Mouse (Mus musculus) heart, postnatal 0 days (tissue): ENCODE results near the gene Kcnk10. TPM values are rescaled to one million over a fixed set of nuclear protein-coding genes. Genes with fewer than 3 reads are reported as not detected.
"Not testable (repeated sequence)": the region's sequence is repeated elsewhere in the genome, so short reads cannot be mapped to it uniquely, and the experiment has no call there.

ENCODE experiments used
- ATAC-seq: fragments of 200-750 bp; cut with Nextera tagmentation; 2 replicates; pipeline ENCODE4 v1.8.0; 2017; ENCODE audit warnings: low read depth, moderate number of reproducible peaks, moderate library complexity; ENCODE audit not compliant: insufficient read depth
- DNase-seq: peaks from one replicate; pipeline ENCODE4 v3.0.0-alpha.2; 2016; ENCODE audit warnings: low spot score
- H3K27ac ChIP-seq: fragments of 300-500 bp; sonication (generic); 2 replicates; pipeline ENCODE4 v1.5.1; 2014; ENCODE audit warnings: low read depth, mild to moderate bottlenecking
- H3K27me3 ChIP-seq: fragments of 300-500 bp; sonication (generic); 2 replicates; pipeline ENCODE4 v1.6.1; 2014; ENCODE audit warnings: low read length, mixed read lengths; ENCODE audit not compliant: control insufficient read depth, insufficient read depth
- H3K36me3 ChIP-seq: fragments of 300-500 bp; sonication (generic); replicated peaks from 2 replicates; pipeline ENCODE4 v1.6.1; 2014; ENCODE audit warnings: low read length, mixed read lengths; ENCODE audit not compliant: control insufficient read depth, insufficient read depth
- H3K4me1 ChIP-seq: fragments of 300-500 bp; sonication (generic); 2 replicates; pipeline ENCODE4 v1.6.1; 2014; ENCODE audit warnings: antibody characterized with exemption; ENCODE audit not compliant: control insufficient read depth, insufficient read depth
- H3K4me2 ChIP-seq: fragments of 300-500 bp; sonication (generic); 2 replicates; pipeline ENCODE4 v1.6.1; 2014; ENCODE audit warnings: low read depth, mild to moderate bottlenecking, low read length, moderate library complexity
- H3K4me3 ChIP-seq: fragments of 300-500 bp; sonication (generic); 2 replicates; pipeline ENCODE4 v1.5.1; 2014; ENCODE audit warnings: low read depth, low read length
- H3K9ac ChIP-seq: fragments of 300-500 bp; sonication (generic); replicated peaks from 2 replicates; pipeline ENCODE4 v1.6.1; 2014; ENCODE audit warnings: low read depth, low read length, mixed read lengths
- H3K9me3 ChIP-seq: fragments of 300-500 bp; sonication (generic); replicated peaks from 2 replicates; pipeline ENCODE4 v1.6.1; 2016; ENCODE audit warnings: low read length; ENCODE audit not compliant: control insufficient read depth
- CTCF ChIP-seq: IDR thresholded peaks from 2 replicates; pipeline ENCODE4 v1.5.1; 2016; ENCODE audit warnings: antibody characterized with exemption, control low read depth, low read depth
- EP300 ChIP-seq: IDR thresholded peaks from 2 replicates; pipeline ENCODE4 v1.6.1; 2016; ENCODE audit warnings: antibody characterized with exemption, low read depth
- WGBS: fragments of 180-500 bp; shearing (Covaris S2); extraction: QIAGEN DNeasy Blood & Tissue Kit; methylation state at CpG from one replicate; pipeline ENCODE4 v1.1.7; 2014; 5-methylcytosine and 5-hydroxymethylcytosine counted together
- polyA plus RNA-seq: library from polyadenylated mRNA; unstranded; fragments of >200 nt; fragmentation: Nextera tagmentation; extraction: Ambion mirVana; gene quantifications from 2 replicates; pipeline ENCODE4 v1.2.1, GENCODE M21; 2015
- total RNA-seq: library from RNA; depleted of rRNA; stranded (reverse); fragments of >200 nt; gene quantifications from 2 replicates; pipeline ENCODE4 v1.2.3, GENCODE M21; 2014; ENCODE audit warnings: low replicate concordance; rRNA removed

Gene Kcnk10
- total RNA-seq (not detected in 2 replicates), polyA plus RNA-seq (not detected in 2 replicates)

DNA sequence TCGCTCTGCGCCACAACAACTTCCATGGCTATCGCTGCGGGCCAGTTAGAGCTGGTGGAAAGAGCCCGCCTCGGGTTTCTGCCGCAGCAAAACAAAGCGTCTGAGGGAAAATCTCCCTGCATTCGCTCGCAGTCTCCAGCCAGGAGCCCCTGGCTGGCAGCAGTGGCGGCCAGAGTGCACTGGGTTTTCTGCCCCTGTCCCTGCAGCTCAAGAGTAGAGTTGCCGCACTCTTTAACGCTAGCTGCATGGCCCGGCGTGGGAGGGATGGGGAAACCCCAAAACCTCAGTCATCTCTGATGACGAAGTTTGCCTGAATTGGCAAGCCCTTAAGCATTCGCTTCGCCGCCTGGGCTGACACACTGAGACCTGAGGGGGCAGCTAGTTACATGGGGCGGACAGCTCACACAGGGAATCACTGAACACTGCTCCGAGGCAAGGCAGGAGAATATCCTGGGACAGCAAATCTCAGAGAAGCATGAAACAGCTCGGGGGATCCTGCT, at the start of gene Kcnk10:
Gene Kcnk10 (minus strand): TSS at position 450 of the 500 bp plus-strand sequence.
- under 1% methylated on average over 22 of the region's 22 CpGs for WGBS
- ATAC-seq (no peak), DNase-seq (no peak)
- peak within 1 kb of the TSS; percentile 60 for H3K4me2 ChIP-seq
- H3K4me3 ChIP-seq: peak within 1 kb of the TSS; percentile 42
- no peak within 1 kb of the TSS for H3K27ac ChIP-seq
- H3K36me3 ChIP-seq: no peaks in the 10 kb centered on the region
- peaks cover 60% of the 10 kb centered on the region for H3K27me3 ChIP-seq
- peaks cover 3% of the 10 kb centered on the region; the same call in 1 of the 2 replicates for H3K4me1 ChIP-seq
- no peaks in the 10 kb centered on the region for H3K9me3 ChIP-seq
- no peak for TF ChIP-seq CTCF
- TF ChIP-seq EP300: no peak
- H3K9ac ChIP-seq: no peak within 1 kb of the TSS; the same call in 1 of the 2 replicates

DNA sequence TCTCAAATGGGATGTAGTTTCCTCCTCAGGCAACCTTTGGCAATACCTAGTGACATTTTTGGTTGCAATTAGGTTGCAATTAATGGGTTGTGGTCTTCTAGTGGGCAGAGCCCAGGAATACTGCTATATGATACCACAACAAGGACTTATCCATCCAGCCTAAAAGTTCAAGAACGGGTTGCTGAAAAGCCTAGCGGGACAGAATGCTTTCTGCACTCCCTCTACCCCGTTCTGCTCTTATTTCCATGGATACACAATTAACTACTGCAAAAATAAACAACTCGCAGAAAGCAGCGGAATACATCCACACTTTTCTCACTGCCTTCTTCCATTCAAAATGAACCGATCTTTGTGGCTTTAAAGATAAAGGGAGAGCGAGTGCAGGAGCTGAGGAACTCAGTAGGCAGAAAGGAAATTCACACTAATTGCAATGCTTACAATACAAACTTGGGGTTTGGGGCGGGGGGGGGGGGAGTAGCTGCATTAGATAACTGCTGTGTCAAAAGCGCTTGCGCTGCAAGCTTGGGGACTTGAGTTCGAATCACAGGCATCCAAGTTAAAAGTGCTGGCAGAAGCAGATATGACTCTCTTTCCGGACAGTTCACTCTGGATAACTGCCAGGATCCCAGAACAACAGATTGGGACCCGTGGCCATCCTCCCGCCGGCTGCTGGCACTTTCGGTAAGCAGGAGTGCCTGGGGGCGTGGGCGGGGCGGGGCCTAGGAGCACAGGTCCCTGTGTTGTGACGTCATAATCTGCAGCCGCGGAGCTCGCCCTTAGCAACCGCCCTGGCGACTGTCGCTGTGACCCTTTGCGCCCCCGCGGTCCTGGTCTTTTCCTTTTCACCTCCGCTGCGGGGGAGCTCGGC, 49.5 kb upstream of the Kcnk10 start, which contains the start of gene Spata7:
Gene Spata7 (plus strand): TSS at position 766 of the 868 bp plus-strand sequence.
- Histone ChIP-seq H3K27ac (peak within 1 kb of the TSS; percentile 15; the same call in 1 of the 2 replicates), H3K36me3 (peaks cover 2% of the 10 kb centered on the region; the same call in 1 of the 2 replicates), H3K9me3 (no peaks in the 10 kb centered on the region), H3K27me3 (no peaks in the 10 kb centered on the region), H3K9ac (peak within 1 kb of the TSS; percentile 60), H3K4me2 (peak within 1 kb of the TSS; percentile 81), H3K4me3 (peak within 1 kb of the TSS; percentile 76), H3K4me1 (peaks cover 7% of the 10 kb centered on the region; the same call in 1 of the 2 replicates)
- peak; percentile 97 for ATAC-seq
- DNase-seq: peak; percentile 96
- no peak for TF ChIP-seq EP300
- no peak for TF ChIP-seq CTCF
- 2% methylated on average over 30 of the region's 32 CpGs for WGBS

DNA sequence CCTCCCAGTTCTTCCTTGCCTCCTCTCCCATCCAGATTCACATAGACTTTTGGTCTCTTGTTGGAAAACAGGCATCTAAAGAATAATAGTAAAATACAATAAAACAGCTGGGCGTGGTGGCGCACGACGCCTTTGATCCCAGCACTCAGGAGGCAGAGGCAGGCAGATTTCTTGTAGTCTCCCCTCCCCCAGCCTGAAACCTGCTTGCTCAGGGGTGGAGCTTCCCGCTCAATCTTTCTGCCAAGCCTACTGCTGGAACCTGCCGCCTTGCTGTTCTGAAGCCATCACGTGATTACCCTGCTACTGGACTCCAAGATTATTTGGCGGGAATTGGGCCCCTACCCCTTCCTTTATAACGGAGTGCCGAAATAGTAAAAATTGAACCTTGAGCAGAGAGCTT, 45.2 kb upstream of the Kcnk10 start:
- H3K4me3 ChIP-seq, H3K9me3 ChIP-seq, H3K27me3 ChIP-seq, H3K27ac ChIP-seq, ATAC-seq, H3K9ac ChIP-seq, H3K4me2 ChIP-seq, H3K4me1 ChIP-seq, DNase-seq, H3K36me3 ChIP-seq: not testable (repeated sequence)
- WGBS: 78% methylated on average over 10 of the region's 10 CpGs

DNA sequence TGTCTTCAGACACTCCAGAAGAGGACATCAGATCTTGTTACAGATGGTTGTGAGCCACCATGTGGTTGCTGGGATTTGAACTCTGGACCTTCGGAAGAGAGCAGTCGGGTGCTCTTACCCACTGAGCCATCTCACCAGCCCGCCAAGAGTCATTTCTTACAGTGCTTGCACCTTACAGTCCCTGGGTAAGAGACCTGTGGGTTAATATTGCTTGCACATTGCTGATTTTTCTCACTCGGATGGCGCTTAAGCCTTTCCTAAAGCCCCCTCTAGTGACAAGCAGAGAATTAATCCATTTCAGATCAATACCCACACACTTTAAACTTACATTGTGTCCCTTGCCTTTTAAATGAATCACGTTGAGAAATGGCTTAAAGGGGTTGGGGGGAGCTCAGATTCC, 42.8 kb upstream of the Kcnk10 start:
- H3K27me3 ChIP-seq, H3K4me2 ChIP-seq, DNase-seq, H3K9ac ChIP-seq, H3K9me3 ChIP-seq, H3K27ac ChIP-seq, H3K4me3 ChIP-seq, H3K4me1 ChIP-seq, ATAC-seq, H3K36me3 ChIP-seq: not testable (repeated sequence)
- WGBS: 40% methylated on average over 6 of the region's 6 CpGs
- peak; percentile 43 for TF ChIP-seq CTCF

- ATAC-seq (no peak), DNase-seq (no peak)
- 51% methylated on average over 2 of the region's 2 CpGs for WGBS
- no peak for TF ChIP-seq CTCF
- no peak for TF ChIP-seq EP300
- H3K36me3 ChIP-seq: no peaks in the 10 kb centered on the region
- no peak overlapping the region for H3K4me2 ChIP-seq
- no peaks in the 10 kb centered on the region for H3K4me1 ChIP-seq
- no peak overlapping the region for H3K27ac ChIP-seq
- no peak overlapping the region for H3K4me3 ChIP-seq
- H3K27me3 ChIP-seq: no peaks in the 10 kb centered on the region
- H3K9ac ChIP-seq: no peak overlapping the region
- no peaks in the 10 kb centered on the region for H3K9me3 ChIP-seq
Observed at GRCm38 (mm10) chr12:98619496-98619895, 41.4 kb upstream of the Kcnk10 start.
